Mouse (Mus musculus) heart, adult 11 months (tissue): ENCODE data around the gene Cd40.

Experiments used
- DNase-seq: peaks from one replicate; pipeline ENCODE4 v3.0.0; 2022

Cd40 gene

DNA sequence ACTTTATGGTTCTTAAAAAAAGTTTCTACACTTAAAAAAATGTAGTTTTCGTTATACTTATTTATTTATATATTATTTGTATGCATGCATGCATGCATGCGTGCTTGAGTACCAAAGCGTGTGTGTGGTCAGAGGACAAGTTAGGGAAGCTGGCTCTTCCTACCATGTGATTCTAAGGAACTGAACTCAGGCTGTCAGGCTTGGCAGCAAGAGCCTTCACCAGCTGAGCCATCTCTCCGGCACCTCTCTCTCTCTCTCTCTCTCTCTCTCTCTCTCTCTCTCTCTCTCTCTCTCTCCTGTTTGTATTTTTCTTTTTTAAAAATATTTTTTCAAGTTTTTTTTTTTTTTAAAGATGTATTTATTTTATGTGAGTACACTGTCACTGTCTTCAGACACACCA lies 4.5 kb downstream of the Cd40 start:
- no peak for DNase-seq

DNA sequence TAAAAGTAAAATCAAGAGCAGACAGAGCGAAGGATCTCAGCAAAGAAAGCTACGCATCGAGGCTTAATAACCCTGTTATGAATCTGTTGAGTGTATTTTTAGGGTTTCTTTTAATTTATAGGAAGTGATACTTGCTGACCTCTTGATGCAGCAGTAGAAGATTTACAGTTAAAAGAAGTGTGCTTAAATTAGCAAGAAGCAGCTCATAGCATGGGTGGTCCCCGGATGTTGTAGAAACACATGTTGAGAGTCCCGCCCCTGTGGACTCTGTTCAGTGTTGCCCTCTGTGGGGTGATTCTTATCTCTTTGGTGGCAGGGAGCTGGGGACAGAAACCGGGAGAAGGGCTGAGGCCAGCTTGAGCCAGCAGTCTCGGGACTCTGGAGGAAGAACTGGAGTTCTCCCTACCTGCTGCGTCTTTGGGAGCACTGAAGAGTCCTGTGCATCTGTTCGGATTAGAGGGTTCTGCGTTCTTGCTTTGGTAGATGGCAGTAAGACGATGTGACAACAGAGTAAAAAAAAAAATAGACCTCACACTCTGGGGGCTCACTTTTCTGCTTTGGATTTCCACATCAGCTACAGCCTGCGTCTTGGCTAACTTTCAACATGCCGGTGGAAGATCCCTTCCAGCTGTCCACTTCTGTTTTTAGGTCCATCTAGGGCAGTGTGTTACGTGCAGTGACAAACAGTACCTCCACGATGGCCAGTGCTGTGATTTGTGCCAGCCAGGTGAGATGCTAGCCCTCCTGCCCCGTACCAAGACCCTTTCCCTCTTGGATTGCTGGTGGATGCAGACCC lies 6.4 kb downstream of the Cd40 start:
- DNase-seq: peak; percentile 95

DNA sequence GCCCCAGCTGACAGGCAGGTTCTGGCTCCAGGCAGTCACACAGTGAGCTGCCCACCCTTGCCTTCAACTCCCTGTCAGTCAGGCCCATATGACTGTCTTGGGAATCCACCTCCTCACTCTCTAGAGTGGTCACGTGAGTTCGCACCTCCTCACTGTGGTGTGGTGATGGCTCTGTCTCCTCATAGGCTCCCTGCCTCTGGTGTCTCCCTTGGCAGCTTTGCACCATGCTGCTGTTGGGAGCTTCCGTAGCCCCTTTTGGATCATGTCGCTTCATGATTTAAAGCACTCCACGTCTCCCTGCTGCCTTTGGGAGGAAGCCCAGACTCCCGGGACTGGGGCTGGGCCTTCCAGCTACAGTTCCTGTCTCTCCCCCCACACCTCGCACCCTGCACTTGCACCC lies 9.1 kb downstream of the Cd40 start:
- no peak for DNase-seq

DNA sequence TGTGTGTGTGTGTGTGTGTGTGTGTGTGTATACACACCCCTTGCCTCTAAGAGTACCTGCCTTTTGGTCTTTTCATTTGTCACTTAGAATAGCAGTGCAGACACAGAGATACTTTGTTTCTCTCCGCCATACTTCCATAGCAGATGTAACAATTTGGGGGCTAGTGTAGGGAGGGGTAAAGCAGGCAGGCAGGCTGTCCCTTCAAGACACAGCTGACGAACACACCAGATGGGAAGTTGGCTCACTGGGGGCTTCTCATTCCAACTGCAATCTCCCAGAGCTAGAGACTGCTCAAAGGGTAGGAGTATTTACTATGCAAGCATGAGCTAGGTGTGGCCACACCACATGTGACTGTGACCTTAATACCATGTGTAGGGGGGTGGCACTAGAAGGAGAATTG lies 13.4 kb downstream of the Cd40 start:
- no peak for DNase-seq

DNA sequence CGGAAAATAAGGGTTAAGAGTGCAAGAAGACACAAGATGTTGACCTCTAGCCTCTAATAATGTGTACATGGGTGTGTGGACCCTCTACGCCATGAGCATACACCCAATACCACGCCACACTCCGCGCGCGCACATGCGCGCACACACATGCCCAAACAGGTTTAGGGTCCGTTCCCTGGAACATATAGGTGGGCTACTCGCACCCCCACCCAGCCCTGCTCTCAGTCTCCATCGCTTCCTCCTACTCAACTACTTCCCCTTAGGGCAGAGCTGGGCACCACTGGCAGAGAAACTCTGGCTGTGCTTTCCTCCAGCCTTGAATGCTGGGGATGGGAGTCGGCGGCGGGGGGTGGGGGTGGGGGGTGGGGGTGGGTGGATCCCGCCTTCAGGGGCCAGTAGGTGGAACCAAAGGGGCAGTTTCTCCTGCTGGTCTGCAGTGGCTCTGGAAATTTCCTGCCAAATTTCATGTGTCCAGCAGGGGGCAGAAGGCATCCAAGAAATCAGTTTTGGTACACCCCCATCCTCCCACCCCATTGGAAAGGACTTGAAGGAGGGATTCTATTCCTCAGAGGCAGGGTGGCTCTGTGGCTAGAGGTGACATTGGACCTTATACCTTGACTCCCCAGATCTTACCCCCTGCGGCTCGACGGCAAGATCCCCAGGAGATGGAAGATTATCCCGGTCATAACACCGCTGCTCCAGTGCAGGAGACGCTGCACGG lies 14.8 kb downstream of the Cd40 start:
- DNase-seq: peak; percentile 94

DNA sequence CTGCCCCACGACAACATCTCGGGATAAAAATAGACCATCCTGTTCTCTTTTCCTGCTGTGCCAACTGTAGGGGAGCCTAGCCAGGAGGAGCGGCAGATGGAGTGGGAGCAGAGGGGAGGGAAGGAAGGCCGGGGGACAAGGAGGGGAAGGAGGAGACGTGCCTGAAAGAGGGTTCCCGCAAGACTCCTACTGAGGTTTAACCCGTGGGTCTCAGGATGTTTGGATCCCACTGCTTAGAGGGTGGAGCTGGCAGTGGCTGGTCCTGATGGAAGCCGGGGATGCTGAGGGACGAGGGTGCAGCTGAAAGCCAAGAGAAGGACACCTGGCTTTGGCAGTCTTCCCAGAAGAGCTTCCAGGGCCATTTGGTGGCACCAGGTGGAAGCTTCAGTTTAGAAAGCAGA lies 18.0 kb downstream of the Cd40 start:
- DNase-seq: no peak

DNA sequence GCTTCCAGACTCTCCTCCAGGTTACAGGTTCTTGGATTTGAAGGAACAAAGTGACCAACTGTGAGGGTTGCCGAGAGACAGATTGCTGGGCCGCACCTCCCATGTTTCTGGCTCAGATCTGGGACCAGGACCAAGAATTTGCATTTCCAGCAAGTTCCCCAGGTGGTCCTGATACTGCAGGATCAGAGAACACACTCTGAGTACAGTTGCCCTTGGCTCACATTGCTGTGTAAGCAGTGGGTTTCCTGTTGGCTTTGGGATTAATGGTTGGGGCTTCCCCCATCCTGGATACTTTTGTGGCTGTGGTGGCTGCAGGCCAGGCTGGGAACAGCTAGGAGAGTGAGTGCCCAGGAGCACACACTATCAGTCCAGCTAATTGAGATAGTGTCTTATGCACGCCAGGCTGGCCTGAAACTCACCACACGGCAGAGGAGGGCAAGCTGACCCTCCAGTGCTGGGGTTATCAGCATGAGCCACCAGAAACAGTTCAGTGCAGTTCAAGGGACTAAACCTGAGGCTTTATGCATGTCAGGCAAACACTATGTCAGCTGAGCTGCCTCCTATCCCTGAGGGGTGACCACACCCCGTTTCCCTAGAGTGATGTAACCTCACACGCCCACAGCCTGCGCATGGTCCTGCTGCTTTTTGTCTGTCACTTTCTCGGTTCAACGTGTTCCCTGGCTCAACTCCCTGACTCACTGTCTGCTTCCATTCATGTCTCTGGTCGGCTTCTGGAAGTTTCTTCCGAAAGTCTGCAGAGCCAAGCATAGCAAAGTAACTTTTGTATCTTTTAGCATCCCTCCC lies 18.9 kb downstream of the Cd40 start:
- peak; percentile 98 for DNase-seq

DNA sequence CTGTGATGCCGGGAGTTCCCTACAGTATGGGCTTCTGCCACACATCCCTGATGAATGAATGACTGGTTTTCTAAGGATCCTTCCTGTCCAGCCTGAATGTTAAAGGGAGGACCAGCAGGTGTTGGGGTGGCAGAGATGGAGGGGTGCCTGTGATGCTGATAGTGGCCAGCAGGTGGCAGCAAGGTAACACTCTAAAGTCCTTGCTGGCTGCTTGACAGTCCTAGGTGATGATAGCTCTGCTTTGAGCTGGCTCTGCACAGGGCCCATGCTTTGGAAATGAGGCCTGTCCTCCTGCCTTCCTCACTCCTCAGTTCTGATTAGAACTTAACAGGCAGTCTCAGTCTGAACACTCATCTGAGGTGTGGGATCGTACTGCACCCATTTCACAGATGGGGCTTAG lies 19.5 kb downstream of the Cd40 start:
- DNase-seq: peak; percentile 96

DNA sequence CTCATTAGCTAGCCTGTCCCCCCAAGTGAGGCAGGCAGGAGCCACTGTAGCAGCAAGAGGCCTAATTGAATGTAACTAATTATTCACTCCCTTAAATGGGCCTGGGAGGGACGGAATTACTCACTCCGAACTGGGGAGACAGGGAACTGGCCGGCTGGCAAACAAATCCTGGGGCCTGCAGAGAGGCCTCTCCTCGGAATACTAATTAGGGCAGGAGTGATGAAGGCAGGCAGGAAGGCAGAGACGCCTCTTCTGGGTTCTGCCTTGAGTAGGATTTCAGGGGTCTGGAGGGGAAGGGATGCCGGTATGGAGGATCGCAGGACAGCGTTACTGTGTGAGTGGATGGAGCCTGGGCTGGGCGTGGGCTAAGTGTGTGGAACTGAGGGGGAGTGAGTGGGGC lies 21.6 kb downstream of the Cd40 start:
- no peak for DNase-seq

DNA sequence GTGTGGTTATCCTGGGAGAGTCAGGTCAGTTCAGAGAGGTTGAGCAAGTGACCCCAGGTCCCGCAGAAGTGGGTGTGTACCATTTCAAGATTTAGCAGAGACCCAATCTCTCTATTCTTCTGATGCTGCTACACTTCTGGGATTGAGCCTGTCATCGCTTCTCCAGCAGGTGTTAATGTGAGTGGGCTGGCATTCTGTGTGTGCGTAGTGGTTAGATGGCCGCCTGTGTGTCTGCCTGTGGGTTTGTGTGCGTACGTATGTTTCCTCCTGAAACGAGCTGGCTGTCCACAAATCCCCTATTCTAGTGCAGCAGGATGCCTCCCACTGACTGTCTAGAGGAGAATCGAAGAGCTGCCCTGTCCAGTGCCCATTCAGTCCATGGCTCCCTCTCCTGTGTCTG lies 22.6 kb downstream of the Cd40 start:
- no peak for DNase-seq

DNA sequence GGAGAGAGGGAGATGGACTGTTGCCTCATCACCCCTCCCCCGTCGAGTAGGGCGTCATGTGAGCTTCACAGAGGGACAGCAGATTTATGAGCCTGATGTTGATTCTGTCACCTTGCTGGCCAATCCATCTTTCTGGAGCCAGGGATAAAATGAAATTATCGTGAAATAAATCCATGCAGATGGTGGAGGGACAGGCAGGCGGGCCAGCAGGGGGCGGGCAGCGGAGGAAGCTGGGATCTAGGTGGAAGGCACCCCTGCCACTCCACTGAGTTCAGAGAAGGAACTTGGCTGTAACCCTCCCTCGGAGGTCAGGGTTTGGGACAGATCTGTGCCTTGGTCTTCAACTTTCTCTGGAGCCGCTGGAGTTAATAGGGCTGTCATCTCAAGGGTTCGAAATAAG lies 23.2 kb downstream of the Cd40 start:
- no peak for DNase-seq

DNA sequence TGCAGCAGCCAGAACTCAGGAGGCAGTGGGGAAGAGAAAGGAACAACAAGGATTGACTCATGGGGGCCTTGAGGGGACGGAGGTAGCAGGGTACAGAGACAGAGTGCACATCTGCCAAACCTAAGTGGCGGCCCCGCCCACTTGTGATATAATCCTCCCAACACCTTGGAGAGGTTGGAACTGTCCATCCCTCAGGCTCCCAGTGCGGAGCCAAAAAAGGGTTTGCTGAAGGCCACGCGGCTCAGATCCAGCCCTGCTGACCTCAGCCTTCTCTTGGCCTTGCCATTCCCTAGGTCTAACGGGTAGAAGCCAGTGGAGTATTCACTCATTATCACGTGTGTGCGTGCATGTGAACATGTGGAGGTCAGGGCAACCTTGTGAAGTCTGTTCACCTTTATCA lies 25.2 kb downstream of the Cd40 start:
- no peak for DNase-seq

DNA sequence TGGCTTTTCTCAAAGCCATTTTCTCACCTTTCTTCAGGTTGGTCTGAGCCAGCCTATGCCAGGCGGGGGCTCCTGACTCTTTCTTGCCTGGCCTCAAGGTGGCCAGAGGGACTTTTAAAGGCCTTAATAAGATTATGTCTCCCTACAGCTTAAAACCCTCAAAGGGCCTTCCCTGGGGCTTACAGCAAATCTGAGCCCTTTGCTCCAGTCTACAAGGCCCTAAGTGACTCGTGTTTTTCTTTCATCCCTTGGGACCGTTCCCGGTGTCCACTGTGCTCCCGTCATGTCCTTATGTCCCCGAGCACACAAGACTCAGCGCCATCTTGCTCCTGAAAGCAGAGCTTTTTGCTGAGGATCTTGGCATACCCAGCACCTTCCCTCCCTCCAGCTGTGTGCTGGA lies 25.8 kb downstream of the Cd40 start:
- no peak for DNase-seq

DNA sequence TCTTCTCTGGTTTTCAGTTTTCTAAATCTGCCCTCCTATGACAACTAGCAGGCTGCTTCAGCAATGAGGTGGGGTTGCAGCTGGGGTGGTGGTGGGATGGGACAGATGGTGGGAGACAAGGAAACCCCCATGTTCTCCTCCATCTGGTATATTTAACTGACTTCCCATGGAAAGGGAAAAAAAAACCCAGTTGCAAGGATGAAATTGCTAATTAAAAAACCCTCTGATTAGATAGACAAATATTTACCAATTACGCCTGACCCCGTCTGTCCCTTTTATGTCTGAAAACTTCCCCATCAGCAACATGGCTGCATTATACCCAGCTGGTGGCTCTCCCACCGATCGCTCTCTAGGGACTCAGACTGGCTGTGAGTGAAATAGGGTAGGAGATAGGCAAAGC lies 31.2 kb downstream of the Cd40 start:
- no peak for DNase-seq

DNA sequence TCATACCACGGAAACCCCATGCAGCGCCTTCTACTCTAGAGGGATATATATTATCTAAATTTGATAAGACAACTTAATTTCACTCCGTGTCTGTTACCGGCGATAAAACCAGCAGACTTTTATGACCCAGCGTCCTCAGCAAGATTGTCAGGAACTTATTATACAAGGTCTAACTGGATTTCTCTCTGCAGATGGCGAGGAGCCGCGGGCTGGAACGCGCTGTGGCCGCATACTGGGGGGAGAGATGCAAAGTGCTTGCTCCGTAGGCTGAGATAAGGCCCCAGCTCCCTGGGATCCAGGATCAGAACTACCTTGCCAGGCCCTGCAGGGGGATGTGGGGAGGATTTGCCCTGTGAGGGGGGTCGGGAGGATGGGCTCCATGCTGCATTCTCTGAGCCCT lies 34.0 kb downstream of the Cd40 start:
- no peak for DNase-seq

DNA sequence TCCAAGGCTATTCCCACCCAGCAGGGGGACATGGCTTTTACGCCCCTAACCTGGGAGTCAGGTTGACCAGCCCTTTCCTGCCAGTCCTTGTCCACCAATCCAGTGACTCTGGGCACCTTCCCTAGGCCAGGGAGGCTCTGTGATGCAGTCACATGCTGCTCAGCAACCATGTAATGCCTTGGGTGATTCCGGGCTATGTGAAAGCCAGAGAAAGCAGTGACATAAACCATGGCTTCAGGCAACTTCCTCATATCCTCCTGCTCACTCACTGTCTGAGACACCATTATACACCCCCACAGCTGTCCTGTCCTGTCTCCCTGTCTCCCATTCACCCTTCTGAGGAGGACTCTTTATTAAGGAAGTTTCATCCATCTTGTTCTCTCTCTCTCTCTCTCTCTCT lies 35.2 kb downstream of the Cd40 start, which contains the start of gene 1700025C18Rik:
Gene 1700025C18Rik, minus strand, starts transcription at position 101 of the 400 bp plus-strand sequence.
- DNase-seq: no peak

DNA sequence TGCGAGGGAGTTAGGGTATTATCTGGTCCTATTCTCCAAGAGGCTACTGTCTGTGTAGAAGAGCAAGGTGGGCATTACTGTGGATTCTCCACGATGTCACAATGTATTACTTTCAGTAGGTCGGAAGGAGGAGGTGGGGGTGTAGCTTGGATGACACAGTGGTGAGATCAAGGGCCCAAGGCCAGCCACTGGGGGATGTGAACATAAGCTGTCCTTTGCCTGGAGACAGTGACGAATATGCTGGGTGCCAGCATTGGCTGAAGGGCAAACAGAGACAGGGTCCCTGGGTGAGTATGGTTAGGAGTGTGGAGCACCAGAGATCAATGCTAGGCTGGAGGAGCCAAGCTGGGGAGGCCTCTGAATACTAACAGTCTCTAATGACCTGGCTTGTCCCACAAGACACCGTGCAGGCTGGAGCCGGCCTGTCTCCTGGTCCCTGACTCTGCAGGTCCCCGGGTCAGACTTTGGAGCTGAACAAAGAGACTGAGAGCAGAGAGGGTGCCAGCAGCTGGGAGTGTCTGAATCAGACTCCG lies 36.1 kb downstream of the Cd40 start:
- no peak for DNase-seq

DNA sequence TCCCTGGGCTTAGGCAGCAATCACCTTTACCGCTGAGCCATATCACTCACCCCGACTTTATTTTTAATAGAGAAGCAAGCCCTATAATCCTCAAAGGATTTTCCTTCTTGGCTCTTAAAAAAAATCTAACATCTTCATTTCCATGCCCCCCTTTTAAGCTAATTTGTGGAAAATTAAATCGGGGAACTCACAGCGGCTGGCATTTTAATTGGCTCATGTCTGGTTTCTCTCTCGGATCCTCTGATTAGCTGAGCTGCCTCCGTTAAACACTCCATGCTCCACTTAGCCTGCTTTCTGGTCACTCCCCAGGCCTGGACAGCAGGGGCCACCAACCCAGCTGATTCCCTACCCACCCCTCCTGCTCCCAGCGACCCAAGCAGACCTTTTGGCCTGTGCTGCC lies 37.0 kb downstream of the Cd40 start:
- no peak for DNase-seq

DNA sequence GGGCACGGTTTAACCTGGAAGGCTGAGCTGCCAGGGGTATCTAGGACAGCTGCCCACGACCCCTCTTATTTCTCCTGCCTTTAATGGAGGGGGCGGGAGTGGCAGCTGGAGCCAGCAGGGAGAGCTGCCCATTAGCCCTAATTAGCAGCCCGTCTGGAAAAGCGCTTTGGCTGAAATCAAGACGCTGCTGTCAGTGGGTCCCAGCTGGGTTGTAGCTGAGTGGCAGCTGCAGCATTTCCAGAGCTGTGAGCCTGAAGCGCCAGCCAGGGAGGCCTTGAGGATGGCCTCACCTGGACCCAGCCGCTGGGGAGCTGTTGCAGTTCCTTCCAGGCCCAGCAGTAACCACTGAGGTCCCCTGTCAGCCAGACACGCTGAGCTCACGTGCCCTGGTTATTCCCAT lies 40.9 kb downstream of the Cd40 start:
- no peak for DNase-seq

DNA sequence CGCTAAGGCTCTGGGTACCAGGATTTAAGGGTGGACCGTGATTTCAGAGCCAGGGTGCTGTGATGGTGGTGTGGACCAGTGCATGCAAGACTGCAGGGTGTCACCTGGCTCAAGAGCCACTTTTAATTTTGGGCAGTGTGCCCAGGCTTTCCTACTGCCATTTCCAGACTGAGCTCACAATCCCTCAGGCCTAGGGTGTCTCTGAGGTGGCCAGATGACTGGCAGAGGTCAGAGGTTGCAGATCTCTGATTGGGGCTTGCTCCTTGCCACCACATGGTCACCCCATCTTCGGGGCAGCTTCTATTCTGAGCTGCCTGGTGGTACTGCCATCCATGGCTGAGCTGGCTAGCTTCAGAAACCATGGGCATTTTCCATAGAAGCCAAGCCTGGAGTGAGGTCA lies 43.4 kb downstream of the Cd40 start:
- DNase-seq: peak; percentile 93

DNA sequence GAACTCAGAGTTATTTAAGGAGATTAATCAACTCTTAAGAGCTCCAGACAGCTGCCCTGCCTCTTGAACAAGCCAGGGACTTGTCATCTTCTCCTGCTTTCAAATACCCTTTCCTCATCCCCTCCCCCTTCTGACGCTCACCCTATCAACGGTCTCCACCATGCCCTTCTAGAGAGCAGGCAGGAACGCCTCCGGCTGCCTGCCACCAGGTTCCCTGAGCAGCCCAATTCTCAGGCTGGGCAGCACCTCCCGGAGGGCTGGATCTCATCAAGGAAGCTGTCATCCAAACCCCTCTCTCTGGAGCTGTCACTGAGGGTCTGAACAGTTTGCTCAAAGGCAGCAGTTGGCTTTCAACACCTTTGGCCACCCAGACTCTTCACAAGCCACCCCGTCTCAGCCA lies 45.3 kb downstream of the Cd40 start:
- DNase-seq: no peak

DNA sequence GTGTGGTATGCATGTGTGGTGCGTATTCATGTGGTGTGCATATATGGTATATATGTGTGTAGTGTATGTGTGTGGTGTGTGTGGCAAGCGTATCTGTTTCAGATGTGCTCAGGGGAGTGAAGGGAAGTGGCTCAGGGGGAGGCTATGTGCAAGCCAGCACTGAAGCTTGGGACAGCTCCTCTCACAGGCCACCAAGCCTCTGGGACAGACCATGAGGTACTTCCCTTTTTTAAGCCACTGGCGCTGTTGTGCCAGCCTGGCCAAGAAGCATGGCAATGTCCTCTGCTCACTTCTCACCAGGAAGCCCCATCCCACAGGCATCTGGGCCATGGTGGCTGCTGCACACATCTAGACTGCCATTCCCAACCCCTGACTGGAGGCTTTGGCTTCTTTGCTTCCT lies 47.5 kb downstream of the Cd40 start:
- DNase-seq: no peak

DNA sequence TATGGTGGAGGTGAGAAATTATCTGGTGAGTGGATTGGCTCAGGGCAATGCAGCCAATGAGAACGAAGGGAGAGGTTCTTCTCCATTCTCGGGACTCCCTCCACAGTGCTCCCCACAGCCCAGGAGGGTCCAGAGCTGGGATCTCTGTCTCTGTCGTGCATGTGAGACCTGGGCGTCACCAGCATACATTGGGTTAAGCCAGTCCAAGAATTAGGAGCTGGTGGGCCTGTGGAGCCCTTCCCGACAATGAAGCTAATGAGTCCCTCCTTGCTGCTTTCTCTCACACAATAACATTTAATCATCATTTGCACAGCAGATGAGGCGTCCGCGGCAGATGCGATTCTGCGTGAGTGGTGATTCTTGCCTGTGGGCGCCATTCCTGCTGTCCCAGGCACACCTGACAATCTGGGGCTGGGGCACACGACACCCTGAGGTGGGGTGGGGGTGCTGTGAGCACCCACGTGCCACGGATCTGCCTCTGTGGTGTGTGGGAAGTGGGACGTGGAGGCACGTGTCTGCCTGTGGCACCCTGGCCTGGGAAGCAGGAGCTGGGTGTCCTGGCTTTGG lies 50.2 kb downstream of the Cd40 start:
- no peak for DNase-seq
